Mouse (Mus musculus): ENCODE measurements around the gene Hoxa3.

DNA sequence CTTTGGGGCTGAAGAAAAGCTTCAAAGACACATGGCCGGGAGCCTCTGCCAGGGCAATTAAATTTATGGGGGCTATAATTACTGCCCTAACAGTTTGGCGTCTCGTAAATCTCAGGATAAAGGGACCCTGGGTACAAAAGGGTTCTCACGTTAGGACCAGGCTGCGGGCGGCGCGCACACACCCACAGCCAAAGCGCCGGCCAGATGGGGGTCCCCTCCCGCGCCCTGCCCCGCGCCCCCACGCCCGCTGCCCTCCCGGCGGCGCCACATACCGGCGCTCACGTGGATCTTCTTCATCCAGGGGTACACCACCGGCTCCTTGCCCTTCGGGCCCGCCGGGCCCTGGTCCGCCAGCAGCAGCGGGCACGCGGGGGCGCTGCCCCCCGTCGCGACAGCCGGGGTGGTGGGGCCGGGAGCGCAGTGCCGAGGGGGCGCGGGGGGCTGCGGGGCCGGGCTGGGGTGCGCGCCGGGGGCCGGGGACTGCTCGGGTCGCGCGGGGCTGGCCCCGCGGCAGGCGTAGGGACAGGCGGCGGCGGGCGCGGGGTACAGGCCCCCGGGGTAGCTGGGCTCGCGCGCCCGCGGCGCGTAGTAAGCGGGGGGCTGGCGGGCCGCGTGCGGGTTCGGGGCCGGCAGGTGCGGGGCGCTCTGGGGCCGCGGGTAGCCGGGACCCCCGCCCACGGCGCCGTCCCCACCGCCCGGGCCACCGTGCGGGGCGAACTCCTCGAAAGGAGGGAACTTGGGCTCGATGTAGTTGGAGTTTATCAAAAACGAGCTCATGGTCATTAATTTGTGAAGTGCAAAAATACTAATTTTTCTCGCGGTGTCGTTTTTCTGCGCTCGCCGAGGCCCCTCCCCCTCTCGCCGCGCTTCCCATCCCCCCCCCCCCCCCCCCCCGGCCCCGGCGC, 22.0 kb downstream of the Hoxa3 start, which contains the start of gene Hoxa4:
- no peak for TF ChIP-seq POLR2A (IDR thresholded peaks at IDR 0.05; ENCODE audit: insufficient read depth, low read depth, low read length)
- no peak for TF ChIP-seq CTCF (IDR thresholded peaks at IDR 0.05; ENCODE audit: insufficient read depth, low read depth, low read length)

Measured in olfactory bulb, adult 2 months (tissue).